Mouse (Mus musculus) cerebellum, postnatal 14 days (tissue): ENCODE data around the gene Olfr883.

Source experiments
- DNase-seq, 2 experiments: peaks; one replicate each; pipeline ENCODE4 v3.0.0; 2021; ENCODE audit warnings: mixed read lengths in 2 of 2

Gene Olfr883

DNA sequence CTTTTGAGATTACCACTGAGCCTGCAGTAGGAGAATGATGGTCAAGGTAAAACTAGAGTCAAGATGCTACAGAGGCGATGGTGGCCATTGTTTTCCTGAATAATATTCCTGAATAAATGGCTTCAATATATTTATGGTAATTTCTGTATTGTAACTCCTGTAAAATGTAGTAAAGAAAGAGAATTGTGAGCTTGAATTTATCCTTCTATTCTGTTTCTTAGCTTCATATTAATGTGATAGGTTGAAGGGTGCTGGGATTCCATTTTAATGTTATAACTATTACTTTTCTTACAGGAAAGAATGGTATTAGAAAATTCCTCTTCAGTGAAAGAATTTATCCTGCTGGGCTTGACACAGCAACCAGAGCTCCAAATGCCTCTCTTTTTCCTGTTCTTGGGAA is at the start of gene Olfr883:
Gene Olfr883 (plus strand): TSS at position 301 of the 400 bp plus-strand sequence.
- no peak for DNase-seq

DNA sequence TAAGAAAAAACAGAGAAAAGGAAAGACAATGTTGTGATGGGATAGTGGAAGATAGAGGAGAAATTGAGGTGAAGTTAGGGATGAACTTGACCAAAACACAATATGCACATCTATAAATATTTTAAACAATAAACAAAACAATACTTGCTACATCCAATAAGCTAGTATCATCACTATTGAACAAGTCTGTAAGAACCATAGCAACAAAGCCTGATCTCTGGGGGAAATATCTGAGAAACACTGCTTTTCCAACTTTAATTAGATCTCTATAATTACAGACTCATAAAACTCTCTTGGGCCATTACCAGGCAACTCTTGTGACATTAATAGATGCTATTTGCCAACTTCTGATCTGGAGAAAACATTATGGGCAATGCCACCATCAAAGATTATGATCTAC is 34.1 kb upstream of the Olfr883 start, which contains the start of gene Olfr881:
Gene Olfr881 (plus strand): TSS at position 301 of the 400 bp plus-strand sequence.
- no peak for DNase-seq

DNA sequence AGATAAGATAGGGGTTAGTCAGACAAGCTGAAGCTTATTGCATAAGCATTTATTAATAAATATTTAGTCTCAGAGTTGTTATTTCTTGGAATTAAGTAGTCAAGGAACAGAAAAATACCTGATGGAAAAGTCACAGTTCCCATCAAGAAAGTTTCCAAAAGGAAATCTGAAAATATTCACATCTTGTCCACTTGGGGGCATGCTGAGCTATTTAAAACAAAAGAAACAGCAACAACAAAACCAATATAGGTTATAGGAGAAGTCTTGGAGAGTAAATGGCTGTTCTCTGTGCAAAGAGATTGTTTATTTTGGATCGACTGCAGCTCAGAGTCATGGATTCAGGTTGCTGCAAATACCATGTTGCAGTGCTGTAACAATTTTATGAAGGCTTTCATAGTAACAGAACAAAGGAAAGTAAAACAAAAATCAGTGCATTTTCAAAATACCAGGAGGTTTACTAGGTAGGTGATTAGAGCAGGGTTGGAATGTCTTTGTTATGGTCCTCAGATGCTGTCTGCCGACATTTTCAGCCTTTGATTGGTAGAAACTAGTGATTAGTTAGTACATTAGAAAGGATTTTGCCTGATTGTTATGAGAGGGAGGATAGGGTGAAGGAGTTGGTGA is 26.9 kb upstream of the Olfr883 start:
- no peak for DNase-seq

DNA sequence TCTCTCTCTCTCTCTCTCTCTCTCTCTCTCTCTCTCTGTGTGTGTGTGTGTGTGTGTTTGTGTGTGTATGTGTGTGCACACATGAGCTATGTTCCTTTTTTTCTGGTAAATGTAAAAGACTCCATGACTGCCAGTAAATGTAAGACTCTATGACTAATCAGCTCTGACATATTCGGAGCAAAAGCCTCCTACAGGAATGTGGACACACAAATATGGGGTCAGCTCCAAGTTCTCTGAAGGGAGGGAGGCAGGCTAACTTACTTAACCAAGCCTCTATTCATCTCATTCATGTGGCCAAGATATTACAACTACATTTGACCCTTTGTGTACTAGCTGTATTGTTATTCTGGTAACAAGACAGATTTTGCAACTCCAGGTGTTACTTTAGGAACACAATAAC is 25.6 kb upstream of the Olfr883 start:
- DNase-seq, result no peak

- DNase-seq, result no peak
Observed at GRCm38 (mm10) chr9:38046255-38046654, 20.6 kb downstream of the Olfr883 start, which contains the start of gene Olfr884. Gene Olfr884, plus strand, starts transcription at chr9:38046555.

GRCm38 (mm10) chr9:38061022-38061421 is 35.4 kb downstream of the Olfr883 start, which contains the start of gene Olfr885:
Gene Olfr885, plus strand, starts transcription at chr9:38061322.
- no peak for DNase-seq
